Mouse (Mus musculus): ENCODE results near the gene Fmo2. TPM values are rescaled to one million over a fixed set of nuclear protein-coding genes. Genes with fewer than 3 reads are reported as not detected.

The Fmo2 gene
- total RNA-seq, 2 experiments from 2014 or later, result 0.54 to 0.57 TPM

- no peak for DNase-seq (ENCODE audit: low spot score in 2 of 2)
These were observed 44.6 kb downstream of the Fmo2 start for GRCm38 (mm10) chr1:162853812-162854482.

GRCm38 (mm10) chr1:162847554-162847953, 51.0 kb downstream of the Fmo2 start:
- no peak for DNase-seq (ENCODE audit: low spot score in 2 of 2)

DNA sequence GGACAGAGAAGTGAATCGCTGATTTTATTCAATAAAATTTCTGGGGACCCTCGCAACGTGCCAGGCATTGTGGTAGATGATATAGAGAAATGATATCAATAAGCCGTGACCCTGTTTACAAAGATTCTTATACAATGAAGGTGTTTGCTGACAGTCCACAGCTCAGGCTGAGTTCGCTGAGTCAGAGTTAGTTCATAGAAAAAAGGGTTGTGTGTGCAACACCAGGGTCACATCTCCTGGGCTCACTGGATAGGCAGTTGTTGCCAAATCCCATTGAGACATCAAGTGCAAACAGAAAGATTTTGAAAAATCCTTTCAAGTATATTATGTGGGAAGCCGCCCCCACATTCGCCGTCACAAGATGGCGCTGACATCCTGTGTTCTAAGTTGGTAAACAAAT, 58.3 kb downstream of the Fmo2 start:
- no peak for DNase-seq (ENCODE audit: low spot score in 2 of 2)

GRCm38 (mm10) chr1:162838976-162839375, 59.5 kb downstream of the Fmo2 start:
- no peak for DNase-seq (ENCODE audit: low spot score in 2 of 2)

DNA sequence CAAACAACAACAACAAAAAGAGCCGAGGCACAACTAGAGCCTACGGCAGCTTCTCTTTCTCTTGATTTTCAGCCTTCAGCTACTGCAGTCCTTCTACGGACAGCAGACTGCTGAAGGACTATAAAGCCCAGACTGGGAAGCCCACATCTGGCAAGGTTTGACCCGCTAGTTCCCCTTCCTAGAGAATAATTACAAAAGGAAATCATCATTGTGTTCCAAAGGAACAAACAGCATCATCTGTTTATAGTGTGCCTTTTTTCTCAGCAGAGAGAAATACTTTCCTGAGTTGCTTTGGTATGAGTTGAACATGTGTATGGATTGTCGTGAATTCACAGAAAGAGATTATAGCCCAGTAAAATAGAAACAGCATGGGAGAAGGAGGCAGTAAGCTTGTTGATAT, 64.2 kb downstream of the Fmo2 start:
- DNase-seq (ENCODE audit: low spot score in 2 of 2), result no peak

GRCm38 (mm10) chr1:162832574-162832953, 66.0 kb downstream of the Fmo2 start:
- no peak for DNase-seq (ENCODE audit: low spot score in 2 of 2)

- no peak for DNase-seq (ENCODE audit: low spot score in 2 of 2)
These were observed 66.5 kb downstream of the Fmo2 start for GRCm38 (mm10) chr1:162831838-162832573.

Other genes with a start within 250 kb of the Fmo2 start
- gene Myocos, start 240.5 kb downstream of the Fmo2 start, total RNA-seq (2021), result not detected
- gene Prrc2c, start 158.2 kb downstream of the Fmo2 start, total RNA-seq (2021), result 100 to 1,000 TPM; 172 to 179 TPM
- under 1 TPM in 1 of 2 experiments, not detected in 1; 0.23 TPM for gene Fmo4, start 84.8 kb downstream of the Fmo2 start, total RNA-seq (2021)
- 10 to 100 TPM; 25.9 to 28.7 TPM for gene Fmo1, start 32.1 kb downstream of the Fmo2 start, total RNA-seq (2021)
- gene Fmo6, start 38.8 kb upstream of the Fmo2 start, total RNA-seq (2021), result not detected
- not detected for gene Fmo3, start 85.8 kb upstream of the Fmo2 start, total RNA-seq (2021)
- gene Mroh9, start 186.9 kb upstream of the Fmo2 start, total RNA-seq (2021), result not detected